Mouse (Mus musculus) MEL (cell line): ENCODE data around the gene Fstl5. TPM values are rescaled to one million over a fixed set of nuclear protein-coding genes. Genes with fewer than 3 reads are reported as not detected.

Experiments used
- DNase-seq: peaks from one replicate; pipeline ENCODE4 v3.0.0; 2011; ENCODE audit warnings: low read depth, low spot score
- H3K27ac ChIP-seq: 2 replicates; pipeline ENCODE4 v1.5.1; 2012; ENCODE audit warnings: low read depth, mild to moderate bottlenecking, control low read depth, low read length, moderate library complexity; ENCODE audit not compliant: control insufficient read depth
- H3K27me3 ChIP-seq, 2 experiments: fragments of 150-350 bp in 1 of 2; sonication (generic) in 1 of 2; 2 replicates each; pipeline ENCODE4 v1.6.1; 2012; ENCODE audit warnings: low read length in 2 of 2, mild to moderate bottlenecking in 2 of 2, improper control_type of control experiment in 1 of 2, moderate library complexity in 1 of 2; ENCODE audit not compliant: insufficient read depth in 2 of 2, control insufficient read depth in 1 of 2
- H3K36me3 ChIP-seq, 2 experiments: 2 replicates each; pipeline ENCODE4 v1.6.1; 2012 to 2014; ENCODE audit warnings: low read length in 2 of 2, improper control_type of control experiment in 1 of 2, inconsistent platforms in 1 of 2, mild to moderate bottlenecking in 1 of 2; ENCODE audit not compliant: insufficient read depth in 2 of 2, control insufficient read depth in 1 of 2
- H3K4me1 ChIP-seq, 2 experiments: fragments of 150-350 bp in 1 of 2; sonication (generic) in 1 of 2; 2 replicates each; pipeline ENCODE4 v1.6.1; 2012; ENCODE audit warnings: low read length in 2 of 2, improper control_type of control experiment in 1 of 2, mild to moderate bottlenecking in 1 of 2; ENCODE audit not compliant: insufficient read depth in 2 of 2, control insufficient read depth in 1 of 2
- H3K4me3 ChIP-seq, 2 experiments: fragments of 150-350 bp in 1 of 2; sonication (generic) in 1 of 2; 2 replicates each; pipeline ENCODE4 v1.5.1; 2012; ENCODE audit warnings: low read depth in 2 of 2, low read length in 2 of 2, mild to moderate bottlenecking in 2 of 2, moderate library complexity in 2 of 2, control low read depth in 1 of 2, improper control_type of control experiment in 1 of 2; ENCODE audit not compliant: control insufficient read depth in 1 of 2, insufficient read depth in 1 of 2
- H3K79me2 ChIP-seq: 2 replicates; pipeline ENCODE4 v1.6.1; 2012; ENCODE audit warnings: mild to moderate bottlenecking, low read length, moderate library complexity; ENCODE audit not compliant: control insufficient read depth, poor library complexity, insufficient read depth
- H3K9ac ChIP-seq: 2 replicates; pipeline ENCODE4 v1.6.1; 2012; ENCODE audit warnings: low read depth, mild to moderate bottlenecking, control low read depth, low read length, moderate library complexity; ENCODE audit not compliant: control insufficient read depth, poor library complexity, severe bottlenecking
- H3K9me3 ChIP-seq: fragments of 150-350 bp; sonication (generic); replicated peaks from 2 replicates; pipeline ENCODE4 v1.6.1; 2012; ENCODE audit warnings: mild to moderate bottlenecking, low read length, improper control_type of control experiment, moderate library complexity; ENCODE audit not compliant: insufficient read depth
- E2F4 ChIP-seq: IDR thresholded peaks from 2 replicates; pipeline ENCODE4 v1.6.1; 2011; ENCODE audit warnings: low read depth, low read length, improper control_type of control experiment, borderline replicate concordance
- ELF1 ChIP-seq: IDR thresholded peaks from 2 replicates; pipeline ENCODE4 v1.6.1; 2014; ENCODE audit warnings: low read depth, mild to moderate bottlenecking, inconsistent platforms, low read length, improper control_type of control experiment, moderate library complexity
- GATA1 ChIP-seq: IDR thresholded peaks from 2 replicates; pipeline ENCODE4 v1.6.1; 2011; ENCODE audit warnings: low read depth, low read length, improper control_type of control experiment
- JUND ChIP-seq: IDR thresholded peaks from 2 replicates; pipeline ENCODE4 v1.6.1; 2011; ENCODE audit warnings: low read depth, mild to moderate bottlenecking, improper control_type of control experiment, low read length
- MAFK ChIP-seq: IDR thresholded peaks from 2 replicates; pipeline ENCODE4 v1.6.1; 2011; ENCODE audit warnings: low read depth, mild to moderate bottlenecking, low read length, improper control_type of control experiment, borderline replicate concordance
- MAZ ChIP-seq: IDR thresholded peaks from 2 replicates; pipeline ENCODE4 v1.6.1; 2012; ENCODE audit warnings: low read depth, mild to moderate bottlenecking, inconsistent platforms, low read length, improper control_type of control experiment
- MEF2A ChIP-seq: IDR thresholded peaks from 2 replicates; pipeline ENCODE4 v1.6.1; 2014; ENCODE audit warnings: low read depth, mild to moderate bottlenecking, inconsistent platforms, low read length, improper control_type of control experiment; ENCODE audit not compliant: poor library complexity, insufficient replicate concordance, severe bottlenecking; ENCODE audit errors: extremely low read depth
- MXI1 ChIP-seq: IDR thresholded peaks from 2 replicates; pipeline ENCODE4 v1.6.1; 2011; ENCODE audit warnings: mild to moderate bottlenecking, low read depth, low read length, improper control_type of control experiment
- MYB ChIP-seq: IDR thresholded peaks from 2 replicates; pipeline ENCODE4 v1.6.1; 2011; ENCODE audit warnings: mild to moderate bottlenecking, low read depth, low read length, improper control_type of control experiment
- MYC ChIP-seq: IDR thresholded peaks from 2 replicates; pipeline ENCODE4 v1.6.1; 2011; ENCODE audit warnings: low read depth, mild to moderate bottlenecking, low read length, improper control_type of control experiment, moderate library complexity
- NRF1 ChIP-seq: IDR thresholded peaks from 2 replicates; pipeline ENCODE4 v1.6.1; 2014; ENCODE audit warnings: low read depth, mild to moderate bottlenecking, inconsistent platforms, low read length, improper control_type of control experiment, moderate library complexity; ENCODE audit not compliant: poor library complexity, insufficient read depth, severe bottlenecking
- POLR2A ChIP-seq, 2 experiments: IDR thresholded peaks; 2 replicates each; pipeline ENCODE4 v1.6.1; 2011 to 2012; ENCODE audit warnings: low read length in 2 of 2, mild to moderate bottlenecking in 2 of 2, control low read depth in 1 of 2, improper control_type of control experiment in 1 of 2, low read depth in 1 of 2, moderate library complexity in 1 of 2; ENCODE audit not compliant: control insufficient read depth in 1 of 2, insufficient read depth in 1 of 2, poor library complexity in 1 of 2
- POLR2AphosphoS2 ChIP-seq: IDR thresholded peaks from 2 replicates; pipeline ENCODE4 v1.6.1; 2011; ENCODE audit warnings: low read length, improper control_type of control experiment
- POLR2AphosphoS5 ChIP-seq: IDR thresholded peaks from 2 replicates; pipeline ENCODE4 v1.6.1; 2012; ENCODE audit warnings: low read depth, borderline replicate concordance, mild to moderate bottlenecking, inconsistent platforms, low read length, moderate library complexity, mixed read lengths
- RAD21 ChIP-seq: IDR thresholded peaks from 2 replicates; pipeline ENCODE4 v1.6.1; 2011; ENCODE audit warnings: mild to moderate bottlenecking, low read depth, low read length, improper control_type of control experiment
- RCOR1 ChIP-seq: IDR thresholded peaks from 2 replicates; pipeline ENCODE4 v1.6.1; 2012; ENCODE audit warnings: low read depth, mild to moderate bottlenecking, inconsistent platforms, low read length, improper control_type of control experiment
- TAL1 ChIP-seq: IDR thresholded peaks from 2 replicates; pipeline ENCODE4 v1.6.1; 2012; ENCODE audit warnings: mild to moderate bottlenecking, inconsistent platforms, low read length, moderate library complexity, mixed read lengths
- TBP ChIP-seq: IDR thresholded peaks from 2 replicates; pipeline ENCODE4 v1.8.0; 2011; ENCODE audit warnings: low read depth, low read length, improper control_type of control experiment
- TCF12 ChIP-seq: IDR thresholded peaks from 2 replicates; pipeline ENCODE4 v1.6.1; 2014; ENCODE audit warnings: low read depth, mild to moderate bottlenecking, inconsistent platforms, low read length, improper control_type of control experiment, moderate library complexity
- UBTF ChIP-seq: IDR thresholded peaks from 2 replicates; pipeline ENCODE4 v1.6.1; 2012; ENCODE audit warnings: low read depth, mild to moderate bottlenecking, inconsistent platforms, low read length, improper control_type of control experiment, moderate library complexity, borderline replicate concordance; ENCODE audit not compliant: insufficient read depth
- USF1 ChIP-seq: IDR thresholded peaks from 2 replicates; pipeline ENCODE4 v1.6.1; 2014; ENCODE audit warnings: low read depth, mild to moderate bottlenecking, inconsistent platforms, low read length, improper control_type of control experiment, moderate library complexity
- USF2 ChIP-seq, 2 experiments: IDR thresholded peaks; 2 replicates each; pipeline ENCODE4 v1.6.1; 2011 to 2012; ENCODE audit warnings: improper control_type of control experiment in 2 of 2, low read length in 2 of 2, borderline replicate concordance in 1 of 2, inconsistent platforms in 1 of 2, low read depth in 1 of 2, mild to moderate bottlenecking in 1 of 2; ENCODE audit not compliant: insufficient read depth in 1 of 2
- ZMIZ1 ChIP-seq: IDR thresholded peaks from 2 replicates; pipeline ENCODE4 v1.6.1; 2012; ENCODE audit warnings: low read depth, mild to moderate bottlenecking, inconsistent platforms, low read length, improper control_type of control experiment, moderate library complexity
- polyA plus RNA-seq, 2 experiments: library from polyadenylated mRNA; stranded (reverse) in 1 of 2; unstranded in 1 of 2; fragments of >175 nt in 1 of 2; fragments of >200 nt in 1 of 2; gene quantifications; 2 replicates each; pipeline versions ENCODE4 v1.2.1 to v1.2.4; 2012; ENCODE audit warnings: low replicate concordance in 2 of 2, low read depth in 1 of 2; ENCODE audit not compliant: insufficient read length in 2 of 2, insufficient read depth in 1 of 2, missing spikeins in 1 of 2
- total RNA-seq: library from RNA; depleted of rRNA; stranded (reverse); fragments of 300-350 nt; gene quantifications from 2 replicates; pipeline ENCODE4 v1.2.3, GENCODE M21; 2012

Gene Fstl5
- total and polyA plus RNA-seq, 3 experiments, result 0.04 TPM; not detected in 2

GRCm38 (mm10) chr3:76572478-76572877 lies 498.4 kb downstream of the Fstl5 start:
- DNase-seq, result no peak
- Histone ChIP-seq H3K4me3 (no peak overlapping the region), H3K9me3 (no peaks in the 10 kb centered on the region), H3K27me3 (no peaks in the 10 kb centered on the region), H3K4me1 (no peaks in the 10 kb centered on the region)
- TF ChIP-seq JUND (no peak), MAFK (no peak), MYB (no peak), MYC (no peak), GATA1 (no peak), POLR2AphosphoS2 (no peak), TCF12 (no peak), MEF2A (no peak)
- TF ChIP-seq, all 39 proteins: peak for 0
- Histone ChIP-seq H3K36me3 (no peaks in the 10 kb centered on the region), H3K9ac (no peak overlapping the region), H3K79me2 (no peaks in the 10 kb centered on the region), H3K27ac (no peak overlapping the region)

- Histone ChIP-seq H3K27ac (no peak overlapping the region), H3K4me1 (no peaks in the 10 kb centered on the region)
- DNase-seq, result no peak
These were observed 499.0 kb downstream of the Fstl5 start for GRCm38 (mm10) chr3:76572920-76573541.

More at GRCm38 (mm10) chr3:76572920-76573541, 499.0 kb downstream of the Fstl5 start:
- no peaks in the 10 kb centered on the region for H3K9me3 ChIP-seq
- no peaks in the 10 kb centered on the region for H3K27me3 ChIP-seq
- no peak overlapping the region for H3K4me3 ChIP-seq
- H3K9ac ChIP-seq, result no peak overlapping the region
- no peaks in the 10 kb centered on the region for H3K79me2 ChIP-seq
- H3K36me3 ChIP-seq, result no peaks in the 10 kb centered on the region
- TF ChIP-seq USF2 (IDR thresholded peaks at IDR 0.05; ENCODE audit: borderline replicate concordance in 1 of 2, insufficient read depth in 1 of 2, low read depth in 1 of 2, low read length in 2 of 2) (no peak), MAFK (no peak), TBP (no peak), RCOR1 (no peak), RAD21 (no peak), JUND (no peak), USF1 (no peak), MEF2A (no peak), MAZ (no peak), POLR2A (IDR thresholded peaks at IDR 0.05; ENCODE audit: control insufficient read depth in 1 of 2, insufficient read depth in 1 of 2, low read depth in 1 of 2, low read length in 2 of 2, poor library complexity in 1 of 2) (no peak), GATA1 (no peak), E2F4 (no peak), NRF1 (no peak), ZMIZ1 (no peak), POLR2AphosphoS5 (no peak), ELF1 (no peak), MXI1 (no peak), UBTF (no peak), TAL1 (no peak)
